25 mouse cellular contexts compared by ENCODE assay signal in the genomic region with DNA sequence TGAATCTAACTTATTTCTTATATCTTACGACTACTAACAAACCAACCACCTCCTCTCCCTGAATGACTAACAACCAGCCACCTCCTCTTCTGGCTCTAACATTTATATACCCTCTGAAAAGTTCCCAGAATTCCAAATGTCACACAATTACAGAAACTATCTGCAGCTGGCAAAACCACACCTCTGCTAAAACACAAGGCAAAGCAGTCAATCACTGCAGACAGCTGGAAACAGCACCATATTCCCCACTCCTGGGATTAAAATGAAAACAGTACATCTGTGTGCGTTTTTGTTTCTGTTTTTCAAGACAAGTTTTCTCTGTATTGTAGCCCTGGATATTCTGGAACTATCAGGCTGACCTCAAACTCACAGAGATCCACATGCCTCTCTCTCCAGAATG.
"Had no signal": no experiment of that assay in that cellular context is flagged by ENCODE, and none has a peak within 500 bp of the region (broad histone marks: within the 10 kb centered on the region; RNA-seq: fewer than 3 reads in every experiment).

No protein-coding gene starts in this region.

- H3K9me3 ChIP-seq: heart, embryonic 13.5 days; heart, embryonic 15.5 days; hindbrain, embryonic 13.5 days; hindbrain, embryonic 15.5 days; kidney, embryonic 15.5 days; limb, embryonic 13.5 days; limb, embryonic 15.5 days; liver, embryonic 12.5 days had no signal

- H3K27ac ChIP-seq: heart, embryonic 13.5 days; heart, embryonic 15.5 days; hindbrain, embryonic 15.5 days; hindbrain, postnatal 0 days; kidney, embryonic 15.5 days; kidney, postnatal 0 days; limb, embryonic 13.5 days; limb, embryonic 15.5 days; liver, embryonic 12.5 days; liver, embryonic 14.5 days had no signal

- H3K36me3 ChIP-seq: heart, embryonic 15.5 days; hindbrain, embryonic 13.5 days; hindbrain, embryonic 15.5 days; limb, embryonic 15.5 days had no signal

- H3K4me3 ChIP-seq: heart, embryonic 13.5 days; heart, embryonic 15.5 days; hindbrain, embryonic 13.5 days; hindbrain, embryonic 15.5 days; kidney, embryonic 15.5 days; limb, embryonic 13.5 days; limb, embryonic 15.5 days; liver, embryonic 12.5 days had no signal

- H3K9ac ChIP-seq: heart, embryonic 13.5 days; heart, embryonic 15.5 days; hindbrain, embryonic 13.5 days; hindbrain, embryonic 15.5 days; kidney, embryonic 15.5 days; limb, embryonic 13.5 days; limb, embryonic 15.5 days; liver, embryonic 12.5 days; liver, embryonic 14.5 days had no signal

- H3K4me2 ChIP-seq: heart, embryonic 11.5 days; heart, embryonic 13.5 days; heart, embryonic 15.5 days; hindbrain, embryonic 13.5 days; hindbrain, embryonic 15.5 days; kidney, embryonic 15.5 days; limb, embryonic 13.5 days; limb, embryonic 15.5 days; liver, embryonic 12.5 days had no signal

- DNase-seq: gastrocnemius, postnatal 14 days; heart, adult 18-20 months; heart, postnatal 14 days; heart, postnatal 36 days; kidney, adult 11 months; kidney, adult 2 months; kidney, adult 9 months; kidney, postnatal 14 days; kidney, postnatal 36 days; layer of hippocampus, adult 9-11 months; layer of hippocampus, postnatal 36 days; left cerebral cortex, postnatal 4 days had no signal

- H3K4me1 ChIP-seq: hindbrain, embryonic 15.5 days had no signal

- ATAC-seq: hindbrain, postnatal 0 days; intestine, embryonic 16.5 days; liver, embryonic 12.5 days had no signal

- H3K27me3 ChIP-seq: heart, embryonic 13.5 days; heart, embryonic 15.5 days; hindbrain, embryonic 13.5 days; hindbrain, embryonic 15.5 days; kidney, embryonic 15.5 days; limb, embryonic 13.5 days; limb, embryonic 15.5 days; liver, embryonic 12.5 days had no signal
